Mouse (Mus musculus) 416B (cell line): ENCODE measurements around the gene Zc3h10.
"Not testable (repeated sequence)": the region's sequence is repeated elsewhere in the genome, so short reads cannot be mapped to it uniquely, and the experiment has no call there.

Experiments used
- DNase-seq: peaks from one replicate; pipeline ENCODE4 v3.0.0; 2011; ENCODE audit warnings: low read depth

The Zc3h10 gene

GRCm38 (mm10) chr10:128555567-128555966, 8.0 kb upstream of the Zc3h10 start:
- DNase-seq: not testable (repeated sequence)

DNA sequence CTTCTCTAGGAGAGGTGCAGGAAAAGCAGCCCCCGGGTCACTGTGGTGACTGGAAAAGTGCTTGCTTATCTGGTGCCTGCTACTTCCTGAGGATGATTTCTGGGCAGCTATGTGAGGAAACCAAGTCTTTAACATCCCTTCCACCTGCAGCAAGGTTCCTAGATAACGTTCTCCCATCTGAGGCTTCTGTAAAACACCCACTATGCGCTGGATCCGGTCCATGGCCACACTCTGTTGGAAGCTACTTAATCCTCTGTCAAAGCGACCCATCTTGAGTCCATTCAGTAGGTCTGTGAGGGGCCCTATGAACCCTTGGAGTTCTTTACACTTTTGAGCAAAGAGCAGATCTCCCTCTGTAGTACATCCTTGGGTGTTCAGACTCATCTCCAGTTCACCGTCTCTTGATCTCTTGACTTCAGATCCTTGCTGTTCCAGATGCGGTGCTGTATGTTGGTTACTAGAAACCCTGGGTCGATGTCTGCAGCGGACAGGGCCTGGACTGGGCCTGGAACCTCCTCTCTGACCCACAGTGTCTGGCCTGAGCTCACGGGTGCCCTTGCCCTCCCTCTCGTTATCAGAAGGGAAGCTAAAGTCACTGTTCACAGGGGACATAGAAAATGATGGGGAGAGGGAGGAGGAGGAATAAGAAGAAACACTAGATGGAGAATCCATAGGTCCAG, 2.7 kb upstream of the Zc3h10 start:
- DNase-seq: not testable (repeated sequence)

DNA sequence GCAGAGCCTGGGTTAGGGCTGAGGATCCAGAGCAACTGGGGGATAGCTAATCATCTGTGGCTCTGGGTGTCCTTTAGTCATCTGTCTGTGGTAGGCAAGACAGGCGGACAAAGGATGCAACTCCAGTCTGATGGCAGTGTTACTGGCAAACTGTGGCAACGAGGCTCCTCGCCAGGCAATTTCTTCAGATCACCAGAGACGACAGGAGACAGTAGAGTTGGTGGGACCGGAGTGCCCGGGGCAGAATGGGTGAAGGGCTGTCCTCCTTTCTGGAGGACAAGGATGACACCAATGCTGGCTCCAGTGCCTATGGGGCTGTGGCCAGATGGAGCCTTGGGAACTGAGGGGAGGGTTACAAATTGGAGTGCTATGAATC, 2.1 kb upstream of the Zc3h10 start:
- DNase-seq: peak; percentile 40

DNA sequence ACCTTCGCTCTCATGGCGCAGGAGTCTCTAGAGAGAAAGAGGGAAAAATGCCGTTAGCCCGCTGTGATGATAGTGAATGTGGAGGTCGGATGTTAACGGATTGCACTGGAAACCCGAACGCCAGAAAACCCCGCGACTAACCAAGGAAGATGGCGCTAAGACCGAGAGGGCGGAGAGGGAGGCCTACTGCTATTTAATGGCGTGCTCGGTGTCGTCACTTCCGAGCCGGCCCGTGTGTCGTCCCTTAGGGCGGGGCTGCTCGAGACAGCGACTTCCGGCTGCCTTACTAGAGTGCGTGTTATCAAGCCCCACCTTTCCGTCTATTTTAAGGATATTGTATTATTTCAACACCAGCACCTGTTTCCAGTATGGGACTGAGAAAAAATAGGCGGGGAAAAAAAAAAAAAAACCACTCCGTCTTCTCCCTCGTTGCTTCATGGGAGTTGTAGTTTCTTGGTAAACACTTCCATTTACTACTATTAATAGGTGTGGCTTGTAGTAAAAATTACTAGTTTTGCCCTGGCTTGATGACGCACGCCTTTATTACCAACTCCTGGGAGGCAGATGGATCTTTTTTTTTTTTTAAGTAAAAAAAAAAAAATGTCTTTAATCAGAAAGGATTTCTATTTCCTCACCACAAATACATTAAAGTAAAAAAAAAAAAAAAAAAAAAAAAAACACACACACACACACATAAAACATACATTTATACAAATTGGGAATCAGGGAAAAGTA, 1.5 kb upstream of the Zc3h10 start, which contains the start of gene Rpl41:
Rpl41 (minus strand) TSS at position 359 of the 735 bp plus-strand sequence.
- DNase-seq: peak; percentile 100

- DNase-seq: not testable (repeated sequence)
These were observed 647 bp upstream of the Zc3h10 start for GRCm38 (mm10) chr10:128548051-128548791.

GRCm38 (mm10) chr10:128546787-128547186, 787 bp downstream of the Zc3h10 start:
- DNase-seq: no peak

DNA sequence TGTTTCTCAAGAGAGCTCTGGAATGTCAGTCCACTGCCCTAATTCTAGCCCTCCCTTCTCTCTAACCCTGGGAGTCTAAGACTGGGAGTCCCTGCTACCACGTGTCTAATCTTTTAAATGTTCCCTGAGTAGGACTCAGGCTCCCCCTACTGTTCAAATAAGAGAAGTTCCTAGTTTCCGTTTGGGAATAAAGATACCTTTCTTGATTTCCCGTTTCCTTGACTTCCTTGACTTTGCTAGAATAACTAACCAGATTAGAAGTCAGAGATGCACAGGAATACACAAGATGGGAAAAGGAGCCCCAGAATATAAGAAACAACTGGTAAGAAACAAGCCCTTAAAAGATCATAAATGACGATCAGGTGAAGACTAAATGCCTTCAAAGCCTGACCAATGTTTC, 1.2 kb downstream of the Zc3h10 start:
- peak; percentile 87 for DNase-seq

GRCm38 (mm10) chr10:128545570-128545898, 2.0 kb downstream of the Zc3h10 start:
- no peak for DNase-seq

- no peak for DNase-seq
These were observed 2.7 kb downstream of the Zc3h10 start for GRCm38 (mm10) chr10:128544674-128545569.

- DNase-seq: no peak
These were observed 3.4 kb downstream of the Zc3h10 start for GRCm38 (mm10) chr10:128544151-128544657.

- no peak for DNase-seq
These were observed 4.5 kb downstream of the Zc3h10 start for GRCm38 (mm10) chr10:128543100-128543499.

DNA sequence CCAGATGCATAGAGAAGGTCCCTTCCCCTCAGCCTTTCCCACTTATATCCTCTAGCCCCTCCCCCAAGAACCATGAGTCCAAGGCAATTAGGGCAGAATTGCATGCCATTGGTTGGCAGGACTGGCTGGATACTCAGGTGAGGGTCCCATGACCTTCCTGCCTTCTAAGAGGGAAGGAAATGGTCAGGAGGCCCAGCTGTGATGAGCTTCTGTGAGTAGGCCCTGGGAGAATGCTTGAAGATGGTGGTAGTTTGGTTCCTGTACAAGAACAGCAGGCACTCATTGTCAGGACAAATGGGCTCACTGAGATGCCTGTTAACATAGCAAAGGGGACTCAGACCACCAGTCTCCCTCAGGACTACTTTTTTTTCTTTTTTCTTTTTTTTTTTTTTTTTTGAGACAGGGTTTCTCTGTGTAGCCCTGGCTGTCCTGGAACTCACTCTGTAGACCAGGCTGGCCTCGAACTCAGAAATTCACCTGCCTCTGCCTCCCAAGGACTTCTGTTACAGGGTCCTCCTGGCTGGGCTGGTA, 9.2 kb downstream of the Zc3h10 start:
- DNase-seq: no peak

DNA sequence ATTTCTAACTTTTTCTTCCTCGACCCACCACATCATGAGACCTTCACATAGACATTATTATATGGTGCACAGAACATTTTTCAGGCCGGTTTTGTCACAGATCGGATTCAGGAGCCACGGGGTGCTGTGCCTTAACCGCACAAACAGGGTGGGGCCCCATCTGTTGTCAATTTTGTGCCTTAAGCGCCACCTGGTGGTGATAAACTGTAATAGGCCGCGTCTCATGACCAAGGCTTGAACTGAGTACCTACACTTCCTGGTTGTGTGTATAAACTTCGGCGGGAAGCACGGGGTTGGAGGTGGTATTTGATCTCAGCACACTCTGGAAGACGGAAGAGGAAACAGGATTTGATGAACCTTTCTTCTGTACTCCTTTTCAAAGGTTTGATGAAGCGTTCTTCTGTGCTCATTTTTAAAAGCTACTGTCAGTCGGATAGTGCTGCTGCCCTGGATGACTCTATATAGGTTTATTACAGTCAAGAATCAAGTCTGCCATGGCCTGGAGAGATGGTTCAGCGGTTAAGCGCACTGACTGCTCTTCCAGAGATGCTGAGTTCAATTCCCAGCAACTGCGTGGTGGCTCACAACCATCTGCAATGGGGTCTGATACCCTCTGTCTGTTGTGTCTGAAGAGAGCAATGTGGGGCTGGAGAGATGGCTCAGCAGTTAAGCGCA, 11.2 kb downstream of the Zc3h10 start:
- DNase-seq: peak; percentile 98

DNA sequence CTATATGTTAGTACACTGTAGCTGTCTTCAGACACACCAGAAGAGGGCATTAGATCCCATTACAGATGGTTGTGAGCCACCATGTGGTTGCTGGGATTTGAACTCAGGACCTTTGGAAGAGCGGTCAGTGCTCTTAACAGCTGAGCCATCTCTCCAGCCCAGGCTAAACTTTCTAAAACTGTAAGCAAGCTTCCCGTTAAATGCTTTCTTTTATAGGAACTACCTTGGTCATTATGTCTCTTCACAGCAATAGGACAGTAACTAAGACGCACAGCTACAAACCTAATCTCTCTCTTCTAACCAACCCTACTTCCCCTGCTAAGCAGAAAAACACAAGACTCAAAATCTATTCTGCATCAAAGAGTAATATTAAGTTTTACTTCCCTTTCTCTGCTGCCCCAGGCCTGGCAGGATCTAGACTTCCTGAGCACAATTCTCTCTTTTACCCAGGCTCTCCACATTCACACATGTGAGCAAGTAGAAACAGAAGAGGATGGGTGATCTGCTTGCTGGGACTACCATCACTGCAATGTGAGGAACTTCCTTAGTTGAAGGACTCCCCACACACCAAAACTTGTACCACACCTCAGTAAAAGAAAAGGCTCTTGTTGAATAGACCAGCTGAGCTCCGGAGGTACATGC, 11.8 kb downstream of the Zc3h10 start:
- no peak for DNase-seq

GRCm38 (mm10) chr10:128535206-128535605, 12.4 kb downstream of the Zc3h10 start:
- DNase-seq: peak; percentile 62

DNA sequence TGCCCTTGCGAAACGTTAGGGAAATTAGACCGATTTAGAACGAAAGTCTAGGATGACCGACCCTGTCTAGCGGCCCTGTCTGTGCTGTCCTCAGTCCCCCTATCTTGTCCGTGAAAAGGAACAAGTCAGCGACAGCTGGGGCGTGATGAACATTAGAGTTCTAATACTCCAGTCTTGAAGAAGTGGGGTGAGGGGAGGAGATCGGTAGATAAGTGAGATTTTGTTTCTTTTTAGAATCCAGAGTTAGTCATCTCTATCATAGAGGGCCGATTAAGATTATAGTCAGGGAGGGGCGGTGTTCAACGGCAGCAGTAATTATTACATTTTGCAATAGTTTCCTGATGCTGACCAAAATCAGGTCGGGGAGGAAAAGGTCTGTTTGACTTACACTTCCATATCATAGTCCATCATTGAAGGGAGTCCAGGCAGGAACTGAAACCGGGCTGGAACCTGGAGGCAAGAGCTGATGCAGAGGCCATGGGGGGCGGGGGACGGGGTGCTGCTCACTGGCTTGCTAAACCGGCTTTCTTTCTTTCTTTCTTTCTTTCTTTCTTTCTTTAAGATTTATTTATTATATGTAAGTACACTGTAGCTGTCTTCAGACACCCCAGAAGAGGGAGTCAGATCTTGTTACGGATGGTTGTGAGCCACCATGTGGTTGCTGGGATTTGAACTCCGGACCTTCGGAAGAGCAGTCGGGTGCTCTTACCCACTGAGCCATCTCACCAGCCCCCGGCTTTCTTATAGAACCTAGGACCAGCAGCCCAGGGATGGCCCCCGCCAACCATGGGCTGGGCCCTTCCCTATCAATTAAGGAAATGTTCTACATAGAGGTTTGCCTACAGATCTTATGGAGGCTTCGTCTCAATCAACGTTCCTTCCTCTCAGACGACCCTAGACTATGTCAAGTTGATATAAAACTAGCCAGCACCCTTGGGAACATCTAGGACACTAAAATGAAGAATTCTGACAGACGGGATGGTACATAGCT, 20.9 kb downstream of the Zc3h10 start:
- peak; percentile 85 for DNase-seq

DNA sequence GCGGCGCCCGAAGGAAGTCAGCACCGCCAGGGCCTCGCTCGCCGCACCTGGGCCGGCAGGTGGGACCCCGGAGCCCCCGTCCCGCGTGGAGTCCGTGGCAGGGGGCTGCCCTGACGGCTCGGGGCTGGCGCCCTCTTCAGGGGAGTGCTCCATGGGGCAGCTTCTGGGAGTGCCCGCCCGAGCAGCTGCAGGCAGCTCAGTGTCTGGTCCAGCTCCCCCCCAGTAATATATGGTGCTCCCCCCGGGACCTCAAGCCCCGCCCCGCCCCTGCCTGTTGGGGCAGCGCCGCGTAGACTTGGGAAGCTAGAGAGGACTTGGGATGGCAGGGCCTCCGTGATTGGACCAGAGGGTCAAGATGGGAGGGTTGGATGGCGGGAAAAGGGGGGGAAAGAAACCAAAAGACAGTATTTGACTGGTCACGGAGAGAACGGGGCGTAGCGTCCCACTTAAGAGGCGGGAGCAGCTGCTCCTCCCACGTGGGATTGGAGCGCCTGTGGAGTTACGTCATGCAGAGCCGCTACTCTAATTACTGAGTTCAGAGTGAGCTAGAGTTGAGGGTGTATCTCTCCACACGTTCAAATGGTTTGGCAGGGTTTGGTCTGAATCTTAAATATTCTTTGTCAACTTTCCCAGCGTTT, 21.8 kb downstream of the Zc3h10 start, which contains the start of gene Esyt1:
Esyt1 (minus strand) TSS at position 201 of the 638 bp plus-strand sequence.
- DNase-seq: peak; percentile 100
